Mouse (Mus musculus) megakaryocyte progenitor cell, adult 5-6 weeks (primary cell): ENCODE results near the gene Borcs6. TPM values are rescaled to one million over a fixed set of nuclear protein-coding genes. Genes with fewer than 3 reads are reported as not detected.
A peak's percentile ranks its signal among the peaks of the same experiment; 100 is the strongest.

ENCODE experiments used
- ATAC-seq: replicated peaks from 2 replicates; pipeline ENCODE4 v1.8.0; 2016; ENCODE audit warnings: mild to moderate bottlenecking, moderate TSS enrichment, inconsistent platforms; ENCODE audit not compliant: poor library complexity
- total RNA-seq, 2 experiments: library from RNA; stranded (forward) in 1 of 2; stranded (reverse) in 1 of 2; fragments of 157-497, 149-512 nt in 1 of 2; fragments of 200-1000 nt in 1 of 2; gene quantifications; 2 replicates each; pipeline versions ENCODE4 v1.2.3 to v1.2.4; 2015 to 2017

The Borcs6 gene
- total RNA-seq, 2 experiments from 2014 or later: 6.7 to 7.6 TPM

DNA sequence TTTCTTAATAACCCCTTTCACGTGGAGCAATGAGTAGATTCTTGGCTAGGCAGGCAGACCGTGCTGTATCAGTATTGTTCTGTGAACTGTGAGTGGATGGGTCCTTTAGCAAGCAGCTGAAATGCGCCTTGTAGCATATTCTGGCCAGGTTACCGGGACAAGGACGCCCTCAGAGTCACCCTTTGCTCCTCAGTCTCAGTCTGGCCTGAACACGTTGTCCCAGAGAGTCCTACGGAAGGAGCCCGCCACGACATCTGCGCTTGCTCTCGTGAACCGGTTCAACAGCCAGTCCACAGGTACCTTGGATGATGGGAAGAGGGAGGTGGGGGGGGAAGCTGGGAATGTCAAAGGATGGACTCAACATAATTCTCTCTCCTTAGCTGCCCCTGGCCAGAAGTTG lies 11.9 kb upstream of the Borcs6 start:
- no peak for ATAC-seq

DNA sequence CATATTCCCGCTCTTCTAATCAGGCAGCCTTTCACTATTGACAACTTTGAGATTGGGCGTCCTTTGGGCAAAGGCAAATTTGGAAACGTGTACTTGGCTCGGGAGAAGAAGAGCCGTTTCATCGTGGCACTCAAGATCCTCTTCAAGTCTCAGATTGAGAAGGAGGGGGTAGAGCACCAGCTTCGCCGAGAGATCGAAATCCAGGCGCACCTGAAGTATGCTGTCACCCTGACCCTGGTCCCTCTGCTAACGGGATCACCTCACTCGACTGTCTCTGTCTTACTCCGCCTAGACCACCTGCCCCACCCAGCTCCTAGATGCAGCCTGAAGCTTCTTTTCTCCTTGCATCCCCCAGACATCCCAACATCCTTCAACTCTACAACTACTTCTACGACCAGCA lies 11.4 kb upstream of the Borcs6 start:
- no peak for ATAC-seq

DNA sequence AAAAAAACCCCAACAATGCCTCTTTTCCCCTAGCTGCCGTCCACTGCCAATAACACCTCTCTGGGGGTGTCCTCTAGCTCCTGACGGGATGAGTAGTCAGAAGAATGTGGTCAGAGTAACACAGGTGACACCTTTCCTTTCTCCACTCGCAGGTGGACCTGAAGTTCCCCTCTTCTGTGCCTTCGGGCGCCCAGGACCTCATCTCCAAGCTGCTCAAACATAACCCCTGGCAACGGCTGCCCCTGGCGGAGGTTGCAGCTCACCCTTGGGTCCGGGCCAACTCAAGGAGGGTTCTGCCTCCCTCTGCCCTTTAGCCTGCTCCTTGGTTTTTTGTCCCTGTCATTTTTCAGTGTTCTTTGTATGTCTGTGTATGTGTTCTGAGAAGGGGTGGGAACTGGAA lies 8.8 kb upstream of the Borcs6 start:
- ATAC-seq: no peak

DNA sequence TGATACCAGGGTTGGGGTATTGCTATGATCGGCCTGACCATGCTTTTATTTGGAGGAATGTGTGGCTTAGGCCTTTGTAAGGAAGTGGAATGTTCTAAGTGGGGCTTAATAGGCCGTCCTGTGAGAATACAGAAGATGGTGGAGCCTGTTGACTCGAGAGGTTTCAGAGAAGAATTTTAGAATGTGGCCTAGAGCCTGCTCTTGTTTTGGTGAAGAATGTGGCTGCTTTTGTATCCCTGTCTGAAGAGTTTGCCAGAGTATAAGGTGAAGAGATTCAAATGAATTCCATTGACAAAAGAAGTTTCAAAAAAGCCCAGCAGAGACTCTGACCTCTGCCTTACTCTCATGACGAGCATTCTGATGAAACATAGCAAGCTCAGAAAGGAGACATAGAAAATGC lies 7.7 kb upstream of the Borcs6 start:
- no peak for ATAC-seq

DNA sequence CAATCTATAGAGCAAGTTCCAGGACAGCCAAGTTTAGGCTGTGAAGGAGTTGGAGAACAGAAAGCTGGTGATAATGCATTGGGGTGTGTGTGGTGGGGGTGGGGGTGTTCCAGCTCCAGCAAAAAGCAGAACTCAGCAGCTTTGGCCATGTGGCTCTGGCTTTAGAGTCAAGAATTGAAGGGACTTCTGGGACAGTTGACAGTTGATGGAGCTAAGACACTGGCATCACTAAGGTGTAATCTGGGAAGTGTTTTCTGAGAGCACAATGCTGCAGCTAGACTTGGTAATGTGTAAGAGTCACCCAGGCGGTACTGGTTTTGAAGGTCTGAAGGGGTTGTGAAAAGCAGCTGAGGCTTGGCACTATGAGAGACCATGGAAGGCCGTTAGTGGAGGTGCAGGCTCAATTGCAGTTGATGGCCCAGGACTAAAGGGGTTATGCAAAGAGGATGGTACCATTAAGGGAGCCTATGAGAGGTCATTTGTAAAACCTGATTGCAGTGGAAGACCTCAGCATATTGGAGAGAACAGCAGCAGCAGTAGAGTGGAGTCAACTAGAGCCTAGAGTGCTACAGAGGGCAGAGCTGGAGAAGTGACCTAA lies 6.6 kb upstream of the Borcs6 start:
- peak; percentile 46 for ATAC-seq

DNA sequence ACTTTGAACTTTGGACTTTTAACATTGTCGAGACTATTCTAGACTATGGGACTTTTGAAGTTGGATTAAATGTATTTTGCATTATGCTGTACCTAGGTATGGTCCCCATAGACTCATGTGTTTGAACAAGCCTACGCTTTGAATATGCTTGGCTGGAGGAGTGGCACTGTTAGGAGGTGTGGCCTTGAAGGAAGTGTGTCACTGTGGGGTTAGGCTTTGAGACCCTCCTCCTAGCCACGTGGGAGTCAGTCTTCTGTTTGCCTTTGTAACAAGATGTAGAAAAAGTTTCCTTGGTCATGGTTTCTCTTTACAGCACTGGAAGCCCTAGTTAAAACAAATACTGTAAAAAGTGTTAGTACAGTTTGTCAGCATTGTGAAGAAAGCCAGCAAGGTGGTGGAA lies 5.7 kb upstream of the Borcs6 start:
- no peak for ATAC-seq

DNA sequence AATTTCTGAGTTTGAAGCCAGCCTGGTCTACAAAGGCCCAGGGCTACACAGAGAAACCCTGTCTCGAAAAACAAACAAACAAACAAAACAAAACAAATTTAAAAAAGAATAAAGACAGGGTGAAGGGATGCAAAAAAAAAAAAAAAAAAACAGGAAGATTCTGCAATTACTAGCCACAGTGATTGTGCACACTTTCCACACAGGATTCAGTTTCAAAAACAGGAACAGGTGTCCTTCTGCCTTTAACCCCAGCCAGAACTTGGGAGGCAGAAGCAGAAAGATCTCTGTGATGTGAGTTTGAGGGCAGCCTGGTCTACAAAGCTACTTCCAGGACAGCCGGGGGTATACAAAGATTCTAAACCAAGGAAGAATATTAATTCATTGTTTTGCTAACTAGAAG lies 1.3 kb upstream of the Borcs6 start:
- no peak for ATAC-seq

DNA sequence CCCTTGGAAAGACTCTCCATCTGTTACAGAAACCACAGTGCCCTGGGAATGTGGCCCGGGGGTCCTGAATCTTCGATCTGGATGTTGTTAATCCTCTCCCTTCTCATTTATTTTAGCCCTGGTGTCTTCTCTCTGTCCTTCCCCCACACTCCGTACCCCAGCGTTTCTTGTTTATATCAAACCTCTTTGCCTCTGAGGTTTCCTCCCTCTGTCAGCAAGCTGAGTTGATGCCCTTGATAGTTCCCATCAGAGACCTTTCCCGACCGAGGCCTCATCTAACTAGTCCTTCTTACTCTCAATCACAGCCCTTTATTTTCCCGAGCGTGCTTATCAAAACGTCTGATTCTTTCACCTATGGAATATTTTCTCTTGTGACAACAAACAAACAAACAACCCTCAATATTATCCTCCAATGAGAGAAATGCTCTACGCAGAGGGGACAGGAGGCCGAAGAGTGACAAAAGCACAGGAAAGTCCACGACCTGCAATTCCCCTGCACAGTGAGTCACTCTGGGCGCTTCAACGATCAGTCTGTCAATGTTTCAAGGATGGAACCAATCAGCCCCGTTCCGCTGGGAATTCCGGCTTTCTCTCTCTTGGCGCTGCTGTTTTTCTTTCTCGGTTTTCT lies 674 bp upstream of the Borcs6 start:
- no peak for ATAC-seq

DNA sequence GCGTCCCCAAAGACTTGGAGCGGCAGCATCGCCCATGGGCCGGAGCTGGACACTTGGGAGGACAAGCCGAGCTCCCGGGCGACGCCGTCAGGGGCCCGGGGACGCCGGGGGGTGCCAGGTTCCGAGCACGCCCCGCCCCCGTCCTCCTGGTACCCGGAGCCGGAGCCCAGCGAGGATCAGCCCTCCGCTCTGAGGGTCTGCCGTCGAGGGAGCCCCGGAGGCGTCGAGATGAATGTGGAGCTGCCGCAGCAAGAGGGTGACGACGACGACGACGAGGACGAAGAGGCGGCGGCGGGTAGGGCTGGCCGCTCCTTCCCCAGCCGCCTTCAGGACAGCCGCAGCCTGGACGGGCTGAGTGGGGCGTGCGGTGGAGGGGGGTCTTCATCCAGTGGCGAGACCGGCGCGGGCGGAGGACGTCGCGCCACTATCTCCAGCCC lies 476 bp downstream of the Borcs6 start:
- ATAC-seq: no peak

DNA sequence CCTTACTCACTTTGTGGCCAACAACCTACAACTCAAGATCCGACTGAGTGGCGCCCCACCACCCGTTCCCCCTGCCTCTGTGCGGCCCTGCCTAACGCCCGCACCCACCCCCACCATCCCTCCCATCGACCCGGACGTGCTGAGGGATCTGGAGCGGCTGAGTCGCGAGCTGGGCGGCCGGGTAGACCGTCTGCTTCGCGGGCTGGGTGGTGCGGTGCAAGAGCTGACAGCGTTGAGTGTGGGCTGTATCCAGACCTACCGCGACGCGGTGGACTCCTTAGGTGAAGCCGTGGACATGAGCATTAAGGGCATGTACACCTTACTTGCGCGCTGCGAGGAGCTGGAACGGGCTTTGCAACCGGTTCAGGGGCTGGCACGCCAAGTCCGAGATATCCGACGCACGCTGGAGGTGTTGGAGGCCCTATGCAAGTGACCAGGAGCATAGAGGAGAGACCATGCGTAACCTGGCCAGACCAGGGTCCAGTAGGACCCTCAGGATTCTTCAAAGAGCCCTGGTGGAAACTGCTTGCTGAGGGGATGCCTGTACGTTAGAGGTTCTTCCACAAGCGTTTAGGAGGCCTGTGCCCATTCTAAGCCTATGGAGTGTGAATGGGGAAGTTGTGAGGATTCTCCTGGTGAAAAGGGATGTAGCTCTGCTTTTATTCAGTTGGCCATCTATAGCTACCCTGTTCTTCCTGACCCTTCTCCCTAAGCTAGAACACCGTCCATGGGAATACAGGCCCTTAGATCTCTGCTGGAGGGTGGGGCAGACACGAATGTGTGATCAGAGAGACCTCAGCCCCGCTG lies 1.1 kb downstream of the Borcs6 start:
- ATAC-seq: no peak

DNA sequence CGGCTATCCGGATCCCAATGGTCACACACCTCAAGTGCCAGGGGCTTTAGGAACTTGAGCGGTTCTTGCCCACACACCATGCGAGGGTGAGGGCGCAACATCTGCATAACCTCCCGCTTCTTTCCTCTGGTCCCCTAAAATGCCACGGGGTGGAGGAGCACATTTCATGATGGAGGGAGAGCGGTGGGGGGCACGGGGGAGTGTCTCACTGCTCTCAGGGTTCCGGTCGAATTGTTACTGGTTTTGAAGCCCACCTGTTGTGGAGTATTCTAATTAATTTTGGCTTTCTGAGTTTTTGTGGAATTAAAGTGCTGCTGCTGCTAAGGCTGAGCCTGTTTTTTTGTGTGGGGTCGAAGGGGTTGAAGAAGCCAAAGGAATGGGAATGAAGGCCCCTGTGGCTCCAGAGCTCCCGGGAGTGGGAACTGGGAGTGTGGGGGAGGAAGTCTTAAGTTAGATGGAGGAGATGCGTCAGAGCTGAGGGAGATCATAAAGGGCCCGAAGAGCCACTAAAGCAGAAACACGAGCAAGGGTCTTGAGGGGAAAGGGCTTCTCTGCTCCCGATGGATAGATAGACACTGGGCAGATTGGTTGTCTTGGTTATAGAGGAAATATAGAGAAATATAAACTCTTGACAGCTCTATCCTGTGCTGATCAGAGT lies 1.9 kb downstream of the Borcs6 start:
- ATAC-seq: no peak

DNA sequence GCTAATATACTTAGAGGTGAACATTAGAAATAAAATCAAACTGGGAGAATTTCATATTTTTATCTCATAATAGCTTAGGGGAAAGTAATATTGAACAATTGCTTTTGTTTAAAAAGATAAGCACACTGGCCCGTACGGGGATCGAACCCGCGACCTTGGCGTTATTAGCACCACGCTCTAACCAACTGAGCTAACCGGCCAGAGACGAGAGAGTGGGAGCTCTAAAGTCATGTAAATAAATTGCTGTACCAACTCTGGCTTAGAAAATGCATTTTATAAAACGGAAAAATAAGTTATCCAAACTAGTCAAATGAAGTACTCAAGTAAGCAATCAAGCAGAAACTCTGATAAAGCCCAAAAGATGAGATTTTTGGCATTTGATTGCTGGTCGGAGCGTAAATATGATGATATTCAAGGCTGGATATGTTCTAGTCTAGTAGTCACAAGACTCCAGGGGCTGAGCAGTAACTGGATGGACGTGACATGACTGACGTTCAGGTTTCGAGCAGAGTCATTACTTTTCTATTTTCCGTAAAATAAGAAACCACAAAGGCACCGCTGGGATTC lies 2.8 kb downstream of the Borcs6 start:
- ATAC-seq: no peak

DNA sequence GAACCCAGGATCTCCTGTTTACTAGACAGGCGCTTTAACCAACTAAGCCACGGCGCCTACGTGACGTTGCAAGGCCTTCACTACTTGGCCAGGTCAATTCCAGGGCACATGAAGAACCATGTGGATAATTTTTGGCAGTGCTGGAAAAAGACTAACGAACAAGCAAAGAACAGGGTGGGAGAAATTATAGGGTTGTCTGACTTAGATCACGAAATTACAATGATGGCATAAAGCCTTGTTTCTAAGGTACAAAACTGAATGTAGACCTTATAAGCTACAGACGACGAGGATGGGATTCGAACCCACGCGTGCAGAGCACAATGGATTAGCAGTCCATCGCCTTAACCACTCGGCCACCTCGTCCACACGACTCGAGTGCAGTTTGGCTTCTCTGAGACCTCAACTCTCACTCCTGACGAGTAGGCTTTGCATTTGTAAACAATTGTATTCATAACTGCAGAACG lies 3.3 kb downstream of the Borcs6 start:
- ATAC-seq: peak; percentile 38

DNA sequence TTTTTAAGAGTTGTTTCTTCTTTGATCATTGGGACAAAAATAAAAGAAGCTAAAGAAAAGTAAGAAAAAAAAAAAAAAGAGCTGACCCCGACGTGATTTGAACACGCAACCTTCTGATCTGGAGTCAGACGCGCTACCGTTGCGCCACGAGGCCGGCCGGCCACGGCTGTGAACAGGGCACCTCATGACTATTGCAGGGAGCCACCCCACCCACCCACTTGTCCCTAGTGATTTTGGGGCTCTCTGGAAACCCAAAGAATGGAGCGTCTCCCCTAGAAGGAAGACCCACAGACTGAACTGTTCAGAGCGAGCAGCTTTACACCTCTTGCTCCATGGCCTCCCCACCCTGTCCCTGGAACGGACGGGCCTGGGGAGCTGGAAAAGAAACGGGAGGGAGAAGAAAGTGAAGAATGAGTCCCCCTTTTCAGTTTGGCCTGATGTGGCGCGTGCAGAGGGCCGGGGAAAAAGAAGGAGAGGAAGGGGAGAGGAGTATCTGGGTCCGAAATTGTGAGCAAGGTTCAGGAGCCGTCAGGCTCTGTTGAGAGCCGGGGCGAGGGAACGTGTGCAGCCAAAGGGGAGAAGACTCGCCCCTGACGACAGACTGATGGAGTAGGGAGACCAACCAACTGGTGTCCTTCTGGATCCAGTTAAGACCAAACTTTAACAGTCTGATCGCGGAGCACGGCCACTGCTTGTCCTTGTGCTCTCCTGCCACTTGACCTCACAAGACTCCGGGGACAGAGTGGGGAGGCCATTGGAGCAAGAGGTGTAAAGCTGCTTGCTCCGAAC lies 4.1 kb downstream of the Borcs6 start:
- 0 out of 2 replicates have a peak, but pooled peaks have one; percentile 7 for ATAC-seq

DNA sequence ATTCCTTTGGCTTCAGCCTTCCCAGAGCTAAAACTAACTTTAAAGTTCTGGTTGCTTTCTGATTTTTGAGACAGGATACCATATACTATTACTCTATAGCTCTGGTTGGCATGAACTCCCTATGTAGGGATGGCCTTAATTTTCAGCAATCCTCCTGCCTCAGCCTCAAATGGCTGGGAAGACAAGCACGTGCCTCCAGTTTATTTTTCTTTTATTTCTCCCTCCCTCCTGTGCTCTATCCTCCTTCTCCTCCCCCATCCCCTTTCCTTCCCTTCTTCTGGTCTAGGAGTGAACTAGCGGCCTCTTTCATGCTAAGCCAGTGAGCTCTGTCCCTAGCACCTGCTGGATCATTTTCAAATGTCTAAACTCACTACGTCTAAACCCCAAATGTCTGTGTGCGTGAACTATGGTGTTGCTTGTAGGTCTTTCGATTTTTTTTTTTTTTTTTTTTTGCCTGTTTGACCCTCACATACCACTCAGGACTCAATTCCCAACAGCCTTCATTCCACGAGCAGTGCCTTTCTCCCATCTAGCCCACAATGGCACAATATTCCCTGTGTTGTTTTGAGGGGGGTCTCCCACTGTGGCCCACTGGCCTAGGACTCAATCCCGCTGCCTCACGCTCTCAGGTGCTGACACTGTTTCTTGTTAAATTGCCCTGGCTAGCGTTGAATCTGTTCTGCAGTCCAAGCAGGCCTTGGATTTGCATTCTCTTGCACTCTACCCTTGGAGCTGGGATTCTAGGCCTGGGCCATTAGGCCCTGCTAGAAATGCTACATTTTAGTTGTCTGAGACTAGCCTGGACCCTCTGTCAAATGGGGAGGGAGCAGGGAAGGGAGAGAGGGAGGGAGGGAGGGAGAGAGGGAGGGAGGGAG lies 5.0 kb downstream of the Borcs6 start:
- no peak for ATAC-seq

DNA sequence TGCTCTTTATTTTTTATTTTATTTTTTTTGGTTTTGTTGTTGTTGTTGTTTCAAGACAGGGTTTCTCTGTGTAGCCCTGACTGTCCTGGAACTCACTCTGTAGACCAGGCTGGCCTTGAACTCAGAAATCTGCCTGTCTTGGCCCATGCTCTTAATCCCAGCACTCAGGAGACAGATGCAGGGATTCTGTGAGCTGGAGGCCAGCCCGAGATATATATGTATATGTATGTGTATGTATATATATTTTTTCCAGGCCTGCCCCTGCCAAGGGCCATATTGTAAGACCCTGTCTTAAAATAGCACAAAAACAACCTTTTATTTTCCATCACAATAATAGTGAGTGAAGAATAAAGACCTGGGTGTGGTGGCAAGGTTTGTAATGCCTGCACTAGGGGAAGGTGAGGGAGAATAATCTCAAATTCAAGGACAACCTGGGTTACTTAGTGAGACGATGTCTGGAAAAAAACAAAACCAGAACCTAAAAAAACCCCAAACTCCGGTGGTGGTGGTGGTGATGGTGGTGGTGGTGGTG lies 5.9 kb downstream of the Borcs6 start:
- ATAC-seq: no peak

DNA sequence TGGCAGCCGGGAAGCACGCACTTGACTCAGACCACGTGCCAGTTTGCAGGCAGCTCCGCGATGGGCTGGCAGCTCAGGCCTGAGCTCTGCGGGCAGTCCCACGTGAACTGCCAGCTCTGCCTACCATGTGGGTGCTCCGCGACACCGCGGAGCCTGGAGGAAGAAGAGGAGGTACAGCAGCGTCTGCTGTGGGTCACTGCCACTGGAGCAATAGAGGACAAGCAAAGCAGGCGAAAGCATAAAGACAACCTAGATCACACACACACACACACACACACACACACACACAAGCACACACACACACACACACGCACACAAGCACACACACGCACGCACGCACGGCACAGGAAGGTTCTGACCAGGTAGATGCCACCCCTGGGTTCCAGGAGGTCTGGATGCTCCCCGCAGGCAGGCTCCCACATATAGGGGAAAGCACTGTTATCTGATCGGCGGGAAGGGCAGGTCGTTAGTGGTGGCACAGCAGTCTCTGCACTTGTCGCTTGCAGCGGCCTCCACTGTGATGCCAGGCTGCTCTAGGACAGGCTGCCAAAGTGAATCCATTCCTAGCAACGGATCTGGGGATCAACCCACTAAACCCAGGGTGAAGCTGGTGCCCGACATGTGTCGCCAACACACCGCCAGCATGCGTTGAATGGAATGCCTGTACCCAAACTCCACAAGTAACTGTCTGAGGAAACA lies 6.8 kb downstream of the Borcs6 start:
- ATAC-seq: peak; percentile 32

DNA sequence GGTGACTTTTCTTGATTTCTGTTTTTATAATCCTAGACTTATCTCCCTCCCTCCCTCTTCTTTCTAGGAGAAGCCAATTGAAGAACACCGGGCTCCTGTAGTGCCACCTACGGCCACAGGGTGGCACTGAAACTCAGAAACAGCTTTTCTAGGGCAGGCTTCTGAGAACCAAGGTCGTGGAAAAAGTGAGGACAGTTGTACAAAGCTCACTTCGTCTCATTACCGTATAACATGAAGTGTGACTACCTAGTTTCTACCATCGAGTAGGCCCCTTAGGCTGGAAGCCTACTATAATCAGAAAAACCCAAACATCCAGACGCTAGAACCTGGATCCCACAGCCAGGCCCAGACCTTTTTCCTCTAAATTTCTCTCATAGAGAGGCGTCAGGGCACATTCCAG lies 7.4 kb downstream of the Borcs6 start:
- ATAC-seq: peak; percentile 36

DNA sequence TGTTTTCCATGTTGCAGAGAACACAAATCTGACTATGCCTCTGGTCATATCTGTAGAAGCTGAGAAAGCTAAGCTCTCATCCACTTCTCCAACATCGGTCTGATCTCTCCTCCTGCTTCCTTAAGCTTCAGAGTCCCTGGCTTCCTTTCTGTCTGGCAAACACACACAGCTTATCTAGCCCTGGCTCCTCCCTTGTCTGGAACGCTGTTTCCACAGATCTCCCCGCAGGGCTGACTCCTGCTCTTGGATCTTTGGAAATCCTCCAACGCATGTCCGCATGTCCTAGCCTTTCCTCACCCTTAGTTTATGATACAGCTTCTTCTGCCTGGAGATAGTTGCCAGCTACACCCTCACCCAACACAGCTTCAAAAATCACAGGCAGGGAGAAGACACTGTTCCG lies 8.1 kb downstream of the Borcs6 start:
- ATAC-seq: no peak
